Mouse (Mus musculus) left cerebral cortex, adult 2 months (tissue): ENCODE measurements around the gene Alox12e. TPM values are rescaled to one million over a fixed set of nuclear protein-coding genes. Genes with fewer than 3 reads are reported as not detected.

ENCODE experiments used
- DNase-seq, 2 experiments: peaks; one replicate each; pipeline ENCODE4 v3.0.0; 2021 to 2022; ENCODE audit warnings: low spot score in 2 of 2, mixed read lengths in 1 of 2; ENCODE audit errors: extremely low spot score in 1 of 2
- H3K27ac ChIP-seq: fragments of 200-600 bp; 2 replicates; pipeline ENCODE4 v1.8.1; 2022
- H3K4me3 ChIP-seq: fragments of 200-600 bp; 2 replicates; pipeline ENCODE4 v1.8.1; 2022
- CTCF ChIP-seq: fragments of 200-600 bp; IDR thresholded peaks from 2 replicates; pipeline ENCODE4 v1.8.1; 2022; ENCODE audit warnings: antibody characterized with exemption, mild to moderate bottlenecking, moderate library complexity
- intact Hi-C: fragments of 180-260 bp; cut with DNase I; formaldehyde crosslinking; loops from one replicate; pipeline ENCODE4 v1.15.1; 2025
- total RNA-seq, 2 experiments: library from RNA; stranded (reverse); gene quantifications; 2 replicates each; pipeline ENCODE4 v1.2.3; 2021

Gene Alox12e
- total RNA-seq, 2 experiments from 2014 or later: 0.33 TPM; not detected in 1

GRCm38 (mm10) chr11:70283666-70284065, 38.8 kb downstream of the Alox12e start:
- Histone ChIP-seq H3K4me3 (no peak overlapping the region), H3K27ac (no peak overlapping the region)
- no peak for TF ChIP-seq CTCF
- no peak for DNase-seq
- intact Hi-C loops: no loop called here

DNA sequence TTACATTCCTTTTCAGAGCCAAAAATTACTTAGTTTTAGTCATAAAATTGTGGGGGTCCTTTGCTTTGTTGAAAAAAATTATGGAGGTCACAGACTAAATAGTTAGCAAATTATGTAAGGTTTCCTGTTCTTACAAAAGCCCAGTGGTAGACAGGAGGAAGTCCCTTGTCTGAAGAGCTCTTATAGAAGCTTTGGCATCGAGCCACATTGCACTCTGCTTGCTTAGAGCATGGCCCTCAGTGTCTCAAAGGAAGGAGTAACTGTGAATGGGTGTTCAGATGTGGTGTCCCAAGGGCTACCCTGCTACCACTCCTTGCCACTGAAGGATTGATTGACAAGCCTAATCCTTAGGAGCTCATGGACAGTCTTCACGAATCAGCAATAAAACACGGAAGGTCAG, 42.0 kb downstream of the Alox12e start:
- no peak overlapping the region for H3K27ac ChIP-seq

DNA sequence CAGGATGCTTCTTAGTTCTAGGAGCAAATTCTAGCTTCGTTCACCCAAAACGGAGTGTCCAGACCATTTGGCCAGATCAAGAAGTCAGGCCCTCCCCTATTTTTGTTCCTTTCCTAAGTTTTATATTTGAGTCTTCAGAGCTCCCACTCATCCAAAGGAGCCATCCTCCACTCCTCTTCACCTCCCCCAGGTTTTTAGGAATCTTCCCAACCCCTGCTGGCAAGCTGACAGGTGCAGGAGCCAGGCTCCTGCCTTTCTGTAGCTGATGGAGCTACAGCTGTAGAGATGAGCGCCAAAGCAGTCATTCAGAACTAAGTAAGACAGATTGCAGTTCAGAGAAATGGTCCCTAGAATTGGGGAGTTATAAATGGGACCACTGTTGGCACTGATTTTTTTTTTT, 43.5 kb downstream of the Alox12e start:
- no peak for DNase-seq
- TF ChIP-seq CTCF: no peak
- no peak overlapping the region for H3K27ac ChIP-seq
- intact Hi-C loops: no loop called here
- no peak overlapping the region for H3K4me3 ChIP-seq

More for the DNA sequence above, 42.0 kb downstream of the Alox12e start:
- H3K4me3 ChIP-seq: no peak overlapping the region
- TF ChIP-seq CTCF: no peak
- intact Hi-C loops: no loop called here
- DNase-seq: no peak

GRCm38 (mm10) chr11:70271641-70272040, 50.8 kb downstream of the Alox12e start:
- no peak for TF ChIP-seq CTCF
- no peak for DNase-seq
- intact Hi-C loops: no loop called here
- no peak overlapping the region for H3K4me3 ChIP-seq
- no peak overlapping the region for H3K27ac ChIP-seq

DNA sequence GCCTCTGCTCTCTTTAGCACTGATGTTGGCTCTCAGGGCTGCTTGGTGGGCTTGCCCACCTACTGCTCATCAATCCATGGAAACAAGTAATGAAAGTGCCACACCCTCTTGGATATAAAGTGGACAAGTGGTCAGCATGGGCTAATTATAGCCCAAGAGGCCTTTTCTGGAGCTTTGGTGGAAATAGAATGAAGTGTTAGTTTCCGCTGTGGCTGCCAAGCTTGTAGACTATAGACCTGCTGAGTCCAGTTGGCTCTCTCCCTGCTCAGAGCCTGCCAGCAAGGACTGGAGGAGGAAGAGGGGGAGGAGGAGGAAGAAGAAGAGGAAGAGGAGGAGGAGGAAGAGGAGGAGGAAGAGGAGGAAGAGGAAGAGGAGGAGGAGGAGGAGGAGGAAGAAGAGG, 56.0 kb downstream of the Alox12e start:
- intact Hi-C loops: no loop called here
- Histone ChIP-seq H3K4me3 (no peak overlapping the region), H3K27ac (no peak overlapping the region)
- DNase-seq: no peak
- TF ChIP-seq CTCF: no peak

- Histone ChIP-seq H3K27ac (no peak overlapping the region), H3K4me3 (no peak overlapping the region)
- TF ChIP-seq CTCF: no peak
- intact Hi-C loops: no loop called here
- no peak for DNase-seq
Observed at GRCm38 (mm10) chr11:70265819-70266218, 56.6 kb downstream of the Alox12e start.

Other genes with a start within 250 kb of the Alox12e start
- gene Asgr2, start 230.0 kb downstream of the Alox12e start, total RNA-seq: not detected
- gene Mgl2, start 192.3 kb downstream of the Alox12e start, total RNA-seq: under 1 TPM; 0.81 to 0.94 TPM
- gene Clec10a, start 166.4 kb downstream of the Alox12e start, total RNA-seq: 1 to 10 TPM; 2.2 TPM
- gene Slc16a11, start 109.9 kb downstream of the Alox12e start, total RNA-seq: 10 to 100 TPM; 35.7 to 36.9 TPM
- 10 to 100 TPM in 1 of 2 experiments, 1 to 10 TPM in 1; 7.5 to 10.5 TPM for gene Slc16a13, start 101.6 kb downstream of the Alox12e start, total RNA-seq
- gene Bcl6b, start 92.8 kb downstream of the Alox12e start, total RNA-seq: 1 to 10 TPM; 1.7 to 3.5 TPM
- gene 0610010K14Rik, start 84.7 kb downstream of the Alox12e start, total RNA-seq: 10 to 100 TPM; 45.5 to 51.2 TPM
- gene Gm21988, start 82.8 kb downstream of the Alox12e start, total RNA-seq: 1 to 10 TPM; 4.9 to 5.3 TPM
- gene Rnasek, start 82.8 kb downstream of the Alox12e start, total RNA-seq: 100 to 1,000 TPM; 241 to 270 TPM
- under 1 TPM; 0.16 to 0.19 TPM for gene Alox12, start 67.3 kb downstream of the Alox12e start, total RNA-seq
- not detected for gene Alox15, start 29.4 kb upstream of the Alox12e start, total RNA-seq
- gene Pelp1, start 87.4 kb upstream of the Alox12e start, total RNA-seq: 10 to 100 TPM; 34.6 to 36.2 TPM
- 10 to 100 TPM; 74.3 to 86.0 TPM for gene Arrb2, start 110.0 kb upstream of the Alox12e start, total RNA-seq
- 10 to 100 TPM; 13.2 to 14.8 TPM for gene Med11, start 129.3 kb upstream of the Alox12e start, total RNA-seq
- under 1 TPM; 0.36 to 0.44 TPM for gene Zmynd15, start 136.8 kb upstream of the Alox12e start, total RNA-seq
- 1 to 10 TPM; 1.2 to 1.4 TPM for gene Cxcl16, start 137.4 kb upstream of the Alox12e start, total RNA-seq
- gene Tm4sf5, start 182.6 kb upstream of the Alox12e start, total RNA-seq: 1 to 10 TPM in 1 of 2 experiments, not detected in 1; 1.1 TPM
- gene Vmo1, start 192.0 kb upstream of the Alox12e start, total RNA-seq: not detected
- gene Gltpd2, start 196.6 kb upstream of the Alox12e start, total RNA-seq: not detected
- 100 to 1,000 TPM; 164 to 169 TPM for gene Psmb6, start 202.7 kb upstream of the Alox12e start, total RNA-seq
- not detected for gene Gm40193, start 210.3 kb upstream of the Alox12e start, total RNA-seq
- 10 to 100 TPM; 12.8 to 13.6 TPM for gene Pld2, start 217.4 kb upstream of the Alox12e start, total RNA-seq
- 100 to 1,000 TPM; 411 to 445 TPM for gene Mink1, start 240.3 kb upstream of the Alox12e start, total RNA-seq